Mouse (Mus musculus) cerebellum, adult 2 months (tissue): ENCODE measurements around the gene Inpp5d. TPM values are rescaled to one million over a fixed set of nuclear protein-coding genes. Genes with fewer than 3 reads are reported as not detected.

Experiments
- DNase-seq, 2 experiments: peaks; one replicate each; pipeline ENCODE4 v3.0.0; 2021
- H3K27ac ChIP-seq: fragments of 200-500 bp; 2 replicates; pipeline ENCODE4 v1.5.1; 2012; ENCODE audit warnings: low read length, control low read depth, inconsistent platforms; ENCODE audit not compliant: insufficient read depth
- H3K27me3 ChIP-seq: fragments of 200-500 bp; 2 replicates; pipeline ENCODE4 v1.6.1; 2012; ENCODE audit warnings: inconsistent platforms, mild to moderate bottlenecking, low read length, moderate library complexity; ENCODE audit not compliant: control insufficient read depth, insufficient read depth
- H3K4me1 ChIP-seq: fragments of 200-500 bp; 2 replicates; pipeline ENCODE4 v1.6.1; 2011; ENCODE audit warnings: low read length; ENCODE audit not compliant: control insufficient read depth, insufficient read depth
- H3K4me3 ChIP-seq: fragments of 200-500 bp; replicated peaks from 2 replicates; pipeline ENCODE3; 2011; ENCODE audit warnings: mild to moderate bottlenecking, low read depth, low read length, control low read depth; ENCODE audit not compliant: insufficient read depth
- CTCF ChIP-seq: fragments of 200-500 bp; IDR thresholded peaks from 2 replicates; pipeline ENCODE4 v1.5.1; 2011; ENCODE audit warnings: low read depth, mild to moderate bottlenecking, control low read depth, low read length, moderate library complexity, borderline replicate concordance; ENCODE audit not compliant: insufficient read depth
- POLR2A ChIP-seq: fragments of 200-500 bp; IDR thresholded peaks from 2 replicates; pipeline ENCODE4 v1.6.1; 2011; ENCODE audit warnings: low read length, control low read depth, borderline replicate concordance; ENCODE audit not compliant: insufficient read depth
- WGBS: fragments of 180-500 bp; shearing (Covaris S2); methylation state at CpG from one replicate; pipeline ENCODE4 v1.1.7; 2018; 5-methylcytosine and 5-hydroxymethylcytosine counted together
- polyA plus RNA-seq: library from polyadenylated mRNA; depleted of rRNA; stranded (reverse); fragments of >200 nt; gene quantifications from 2 replicates; pipeline ENCODE4 v1.2.3, GENCODE M21; 2012

Inpp5d gene
- polyA plus RNA-seq, 1 experiment, result 4.7 TPM

GRCm38 (mm10) chr1:87608416-87609046 lies 11.6 kb upstream of the Inpp5d start:
- TF ChIP-seq POLR2A, result no peak
- peak; percentile 76 for TF ChIP-seq CTCF
- 28% methylated on average over 7 of the region's 7 CpGs for WGBS
- H3K27me3 ChIP-seq, result no peaks in the 10 kb centered on the region
- no peak overlapping the region for H3K27ac ChIP-seq
- DNase-seq, result peak; percentile 58 to 72
- H3K4me3 ChIP-seq, result no peak overlapping the region
- H3K4me1 ChIP-seq, result peaks cover 9% of the 10 kb centered on the region; the same call in 1 of the 2 replicates

- DNase-seq, result no peak
- no peaks in the 10 kb centered on the region for H3K4me1 ChIP-seq
- H3K4me3 ChIP-seq, result no peak overlapping the region
- WGBS, result 64% methylated on average over 2 of the region's 2 CpGs
- H3K27ac ChIP-seq, result no peak overlapping the region
- no peaks in the 10 kb centered on the region for H3K27me3 ChIP-seq
- TF ChIP-seq POLR2A, result no peak
- TF ChIP-seq CTCF, result no peak
These were observed 5.4 kb upstream of the Inpp5d start for GRCm38 (mm10) chr1:87614576-87615295.

GRCm38 (mm10) chr1:87620693-87621092 lies 581 bp downstream of the Inpp5d start:
- no peak overlapping the region for H3K4me3 ChIP-seq
- TF ChIP-seq POLR2A (no peak), CTCF (no peak)
- no peak for DNase-seq
- WGBS, result 83% methylated on average over 6 of the region's 6 CpGs
- no peaks in the 10 kb centered on the region for H3K27me3 ChIP-seq
- H3K27ac ChIP-seq, result no peak overlapping the region
- peaks cover 6% of the 10 kb centered on the region for H3K4me1 ChIP-seq

- Histone ChIP-seq H3K4me3 (no peak overlapping the region), H3K27me3 (no peaks in the 10 kb centered on the region; the same call in 1 of the 2 replicates), H3K27ac (no peak overlapping the region), H3K4me1 (peaks cover 6% of the 10 kb centered on the region)
- 72% methylated on average over 9 of the region's 9 CpGs for WGBS
- TF ChIP-seq CTCF, result no peak
- no peak for TF ChIP-seq POLR2A
- DNase-seq, result no peak
These were observed 1.2 kb downstream of the Inpp5d start for GRCm38 (mm10) chr1:87621146-87621857.

GRCm38 (mm10) chr1:87621858-87622279 lies 1.8 kb downstream of the Inpp5d start:
- DNase-seq, result peak in 1 of 2 experiments; percentile 16
- WGBS, result 15% methylated on average over 3 of the region's 3 CpGs
- H3K27me3 ChIP-seq, result no peaks in the 10 kb centered on the region; the same call in 1 of the 2 replicates
- no peak overlapping the region for H3K27ac ChIP-seq
- H3K4me1 ChIP-seq, result peaks cover 6% of the 10 kb centered on the region
- TF ChIP-seq CTCF (no peak), POLR2A (no peak)
- no peak overlapping the region for H3K4me3 ChIP-seq

GRCm38 (mm10) chr1:87623977-87624666 lies 4.0 kb downstream of the Inpp5d start:
- WGBS, result 85% methylated on average over 1 of the region's 1 CpGs
- Histone ChIP-seq H3K27me3 (no peaks in the 10 kb centered on the region; the same call in 1 of the 2 replicates), H3K4me3 (no peak overlapping the region), H3K27ac (no peak overlapping the region), H3K4me1 (peaks cover 6% of the 10 kb centered on the region)
- DNase-seq, result no peak
- no peak for TF ChIP-seq CTCF
- no peak for TF ChIP-seq POLR2A

GRCm38 (mm10) chr1:87624826-87625225 lies 4.7 kb downstream of the Inpp5d start:
- DNase-seq, result no peak
- no peaks in the 10 kb centered on the region; the same call in 1 of the 2 replicates for H3K27me3 ChIP-seq
- H3K27ac ChIP-seq, result no peak overlapping the region
- peaks cover 6% of the 10 kb centered on the region for H3K4me1 ChIP-seq
- no peak overlapping the region for H3K4me3 ChIP-seq
- WGBS, result 95% methylated on average over 2 of the region's 2 CpGs
- TF ChIP-seq CTCF (no peak), POLR2A (no peak)
